Mouse (Mus musculus) kidney, adult 2 months (tissue): ENCODE results near the gene Gm39653. TPM values are rescaled to one million over a fixed set of nuclear protein-coding genes. Genes with fewer than 3 reads are reported as not detected.

Source experiments
- DNase-seq: peaks from one replicate; pipeline ENCODE4 v3.0.0; 2021
- H3K27ac ChIP-seq: fragments of 200-500 bp; 2 replicates; pipeline ENCODE4 v1.5.1; 2012; ENCODE audit warnings: low read depth, low read length, control low read depth, inconsistent platforms; ENCODE audit not compliant: insufficient read depth
- H3K27me3 ChIP-seq: fragments of 200-500 bp; replicated peaks from 2 replicates; pipeline ENCODE4 v1.6.1; 2012; ENCODE audit warnings: mild to moderate bottlenecking, moderate library complexity, low read length, inconsistent platforms; ENCODE audit not compliant: control insufficient read depth, insufficient read depth
- H3K36me3 ChIP-seq: fragments of 200-500 bp; 2 replicates; pipeline ENCODE4 v1.6.1; 2012; ENCODE audit warnings: mild to moderate bottlenecking, moderate library complexity, low read length, inconsistent platforms; ENCODE audit not compliant: control insufficient read depth, insufficient read depth
- H3K4me1 ChIP-seq: fragments of 200-500 bp; 2 replicates; pipeline ENCODE4 v1.6.1; 2011; ENCODE audit warnings: low read length; ENCODE audit not compliant: control insufficient read depth, insufficient read depth
- H3K4me3 ChIP-seq: fragments of 200-500 bp; 2 replicates; pipeline ENCODE4 v1.5.1; 2011; ENCODE audit warnings: mild to moderate bottlenecking, low read depth, low read length, control low read depth; ENCODE audit not compliant: insufficient read depth
- CTCF ChIP-seq: fragments of 200-500 bp; conservative IDR thresholded peaks from 2 replicates; pipeline ENCODE4 v1.5.1; 2011; ENCODE audit warnings: low read depth, mild to moderate bottlenecking, control low read depth, low read length, moderate library complexity, mixed read lengths; ENCODE audit not compliant: insufficient read depth, insufficient read length
- POLR2A ChIP-seq: fragments of 200-500 bp; IDR thresholded peaks from one replicate; pipeline ENCODE4 v1.6.1; 2011; ENCODE audit warnings: low read depth, low read length, control low read depth
- WGBS: fragments of 180-500 bp; shearing (Covaris S2); methylation state at CpG from one replicate; pipeline ENCODE4 v1.1.7; 2018; 5-methylcytosine and 5-hydroxymethylcytosine counted together
- polyA plus RNA-seq: library from polyadenylated mRNA; depleted of rRNA; stranded (reverse); fragments of >200 nt; gene quantifications from 2 replicates; pipeline ENCODE4 v1.2.3, GENCODE M21; 2012; rRNA removed

The Gm39653 gene
- polyA plus RNA-seq, 1 experiment = not detected

- Histone ChIP-seq H3K4me3 (no peak overlapping the region), H3K27ac (no peak overlapping the region), H3K36me3 (no peaks in the 10 kb centered on the region), H3K27me3 (peaks cover 2% of the 10 kb centered on the region; the same call in 1 of the 2 replicates), H3K4me1 (no peaks in the 10 kb centered on the region)
- 7% methylated on average over 6 of the region's 6 CpGs for WGBS
- TF ChIP-seq CTCF (peak; percentile 36), POLR2A (no peak)
- peak; percentile 45 for DNase-seq
Measured at GRCm38 (mm10) chr1:63658016-63658415, 42.2 kb downstream of the Gm39653 start.

GRCm38 (mm10) chr1:63659591-63659990 is 43.8 kb downstream of the Gm39653 start:
- TF ChIP-seq POLR2A (no peak), CTCF (peak; percentile 74)
- H3K4me3 ChIP-seq = no peak overlapping the region
- WGBS = under 1% methylated on average over 7 of the region's 7 CpGs
- H3K36me3 ChIP-seq = no peaks in the 10 kb centered on the region
- DNase-seq = peak; percentile 49
- H3K4me1 ChIP-seq = no peaks in the 10 kb centered on the region
- peaks cover 2% of the 10 kb centered on the region; the same call in 1 of the 2 replicates for H3K27me3 ChIP-seq
- H3K27ac ChIP-seq = no peak overlapping the region

GRCm38 (mm10) chr1:63666089-63666488 is 50.3 kb downstream of the Gm39653 start:
- Histone ChIP-seq H3K4me3 (no peak overlapping the region), H3K36me3 (no peaks in the 10 kb centered on the region), H3K4me1 (no peaks in the 10 kb centered on the region; the same call in 1 of the 2 replicates), H3K27me3 (no peaks in the 10 kb centered on the region), H3K27ac (no peak overlapping the region)
- WGBS = 76% methylated on average over 2 of the region's 2 CpGs
- TF ChIP-seq CTCF (no peak), POLR2A (no peak)
- peak; percentile 20 for DNase-seq

- WGBS = 40% methylated on average over 9 of the region's 9 CpGs
- Histone ChIP-seq H3K36me3 (no peaks in the 10 kb centered on the region), H3K27ac (no peak overlapping the region), H3K4me1 (no peaks in the 10 kb centered on the region; the same call in 1 of the 2 replicates), H3K27me3 (no peaks in the 10 kb centered on the region), H3K4me3 (no peak overlapping the region)
- TF ChIP-seq POLR2A (no peak), CTCF (no peak)
- DNase-seq = no peak
Measured at GRCm38 (mm10) chr1:63667201-63667948, 51.6 kb downstream of the Gm39653 start.

- Histone ChIP-seq H3K36me3 (no peaks in the 10 kb centered on the region), H3K27ac (no peak overlapping the region), H3K4me1 (no peaks in the 10 kb centered on the region; the same call in 1 of the 2 replicates), H3K4me3 (no peak overlapping the region), H3K27me3 (no peaks in the 10 kb centered on the region)
- DNase-seq = no peak
- TF ChIP-seq CTCF (no peak), POLR2A (no peak)
- WGBS = 28% methylated on average over 13 of the region's 13 CpGs
Measured at GRCm38 (mm10) chr1:63667949-63668851, 52.4 kb downstream of the Gm39653 start.

GRCm38 (mm10) chr1:63668852-63669160 is 53.0 kb downstream of the Gm39653 start:
- TF ChIP-seq CTCF (peak; percentile 16; the same call in 1 of the 2 replicates), POLR2A (no peak)
- Histone ChIP-seq H3K4me1 (no peaks in the 10 kb centered on the region; the same call in 1 of the 2 replicates), H3K4me3 (no peak overlapping the region), H3K36me3 (no peaks in the 10 kb centered on the region), H3K27me3 (no peaks in the 10 kb centered on the region), H3K27ac (no peak overlapping the region)
- peak; percentile 48 for DNase-seq
- WGBS = 3% methylated on average over 3 of the region's 3 CpGs

Other genes with a start within 250 kb of the Gm39653 start
- 0.80 TPM in 2 replicates for gene Adam23, start 170.1 kb upstream of the Gm39653 start, polyA plus RNA-seq
- not detected in 2 replicates for gene Dytn, start 71.0 kb downstream of the Gm39653 start, polyA plus RNA-seq
- gene Mdh1b, start 114.3 kb downstream of the Gm39653 start, polyA plus RNA-seq = 0.07 and 0.19 TPM in 2 replicates
- gene Fastkd2, start 114.6 kb downstream of the Gm39653 start, polyA plus RNA-seq = 5.5 and 7.2 TPM in 2 replicates
- gene 4933402D24Rik, start 153.3 kb downstream of the Gm39653 start, polyA plus RNA-seq = not detected in 2 replicates